Mouse (Mus musculus) forebrain, embryonic 10.5 days (tissue): ENCODE results near the gene Csnk2a1. TPM values are rescaled to one million over a fixed set of nuclear protein-coding genes. Genes with fewer than 3 reads are reported as not detected.

Experiments
- polyA plus RNA-seq: library from polyadenylated mRNA; unstranded; fragments of >200 nt; fragmentation: Nextera tagmentation; extraction: Ambion mirVana; gene quantifications from 2 replicates; pipeline ENCODE4 v1.2.1, GENCODE M21; 2016

The Csnk2a1 gene
- polyA plus RNA-seq, 1 experiment from 2014 or later: 91.0 TPM

Other genes with a start within 250 kb of the Csnk2a1 start
- gene Fam110a, start 246.6 kb upstream of the Csnk2a1 start, polyA plus RNA-seq: 60.3 and 70.4 TPM in 2 replicates
- 0.69 and 0.79 TPM in 2 replicates for gene Slc52a3, start 230.3 kb upstream of the Csnk2a1 start, polyA plus RNA-seq
- gene Scrt2, start 145.3 kb upstream of the Csnk2a1 start, polyA plus RNA-seq: 1.1 and 2.4 TPM in 2 replicates
- 14.6 and 14.9 TPM in 2 replicates for gene Srxn1, start 121.3 kb upstream of the Csnk2a1 start, polyA plus RNA-seq
- 4.0 and 4.1 TPM in 2 replicates for gene Tcf15, start 83.3 kb upstream of the Csnk2a1 start, polyA plus RNA-seq
- gene Tbc1d20, start 67.0 kb downstream of the Csnk2a1 start, polyA plus RNA-seq: 28.4 and 28.6 TPM in 2 replicates
- 98.1 and 98.2 TPM in 2 replicates for gene Rbck1, start 105.8 kb downstream of the Csnk2a1 start, polyA plus RNA-seq
- 2.3 and 3.1 TPM in 2 replicates for gene Trib3, start 117.2 kb downstream of the Csnk2a1 start, polyA plus RNA-seq
- gene Nrsn2, start 149.8 kb downstream of the Csnk2a1 start, polyA plus RNA-seq: 1.1 and 2.4 TPM in 2 replicates
- gene Sox12, start 171.2 kb downstream of the Csnk2a1 start, polyA plus RNA-seq: 9.3 and 9.5 TPM in 2 replicates
- gene Zcchc3, start 188.2 kb downstream of the Csnk2a1 start, polyA plus RNA-seq: 46.5 and 50.0 TPM in 2 replicates
- gene 6820408C15Rik, start 188.7 kb downstream of the Csnk2a1 start, polyA plus RNA-seq: 0.76 and 1.0 TPM in 2 replicates
- not detected in 2 replicates for gene Defb23, start 237.8 kb downstream of the Csnk2a1 start, polyA plus RNA-seq